Comparison of ENCODE assay signal across 23 mouse cellular contexts in genomic region chr5:24936451-24936850, GRCm38 (mm10).
"Had no signal": no experiment of that assay in that cellular context is flagged by ENCODE, and none has a peak within 500 bp of the region (broad histone marks: within the 10 kb centered on the region; RNA-seq: fewer than 3 reads in every experiment).

No protein-coding gene starts in this region.

- H3K4me2 ChIP-seq: limb, embryonic 13.5 days; lung, embryonic 14.5 days; midbrain, embryonic 12.5 days; midbrain, embryonic 15.5 days; neural tube, embryonic 12.5 days; neural tube, embryonic 15.5 days; stomach, embryonic 15.5 days had no signal

- H3K27me3 ChIP-seq: limb, embryonic 13.5 days; midbrain, embryonic 12.5 days; midbrain, embryonic 15.5 days; neural tube, embryonic 12.5 days; neural tube, embryonic 15.5 days; stomach, embryonic 15.5 days had no signal

- ATAC-seq: inflammation-experienced regulatory T-cells, adult 6 months; lung, postnatal 0 days; midbrain, embryonic 15.5 days had no signal

- H3K9me3 ChIP-seq: limb, embryonic 10.5 days; midbrain, embryonic 12.5 days; midbrain, embryonic 15.5 days; stomach, embryonic 15.5 days had no signal

- H3K4me1 ChIP-seq: limb, embryonic 13.5 days; midbrain, embryonic 12.5 days; midbrain, embryonic 15.5 days; neural tube, embryonic 12.5 days; neural tube, embryonic 15.5 days; stomach, embryonic 15.5 days had no signal

- H3K36me3 ChIP-seq: limb, embryonic 10.5 days; limb, embryonic 13.5 days; midbrain, embryonic 12.5 days; midbrain, embryonic 15.5 days; neural tube, embryonic 12.5 days; neural tube, embryonic 15.5 days; stomach, embryonic 15.5 days had no signal

- H3K9ac ChIP-seq: limb, embryonic 13.5 days; lung, embryonic 14.5 days; midbrain, embryonic 12.5 days; midbrain, embryonic 15.5 days; neural tube, embryonic 12.5 days; neural tube, embryonic 15.5 days; stomach, embryonic 15.5 days had no signal

- H3K27ac ChIP-seq: layer of hippocampus, adult 2 months; left cerebral cortex, adult 2 months; limb, embryonic 10.5 days; limb, embryonic 13.5 days; midbrain, embryonic 12.5 days; midbrain, embryonic 15.5 days; neural tube, embryonic 12.5 days; neural tube, embryonic 15.5 days; stomach, embryonic 15.5 days had no signal

- H3K4me3 ChIP-seq: layer of hippocampus, adult 2 months; left cerebral cortex, adult 2 months; limb, embryonic 10.5 days; limb, embryonic 13.5 days; midbrain, embryonic 12.5 days; midbrain, embryonic 15.5 days; neural tube, embryonic 12.5 days; neural tube, embryonic 15.5 days; stomach, embryonic 15.5 days had no signal

- DNase-seq: kidney, adult 18-20 months; kidney, adult 9 months; kidney, postnatal 14 days; kidney, postnatal 4 days; layer of hippocampus, adult 9-11 months; layer of hippocampus, postnatal 36 days; lung, embryonic 14.5 days; lung, postnatal 36 days; right cerebral cortex, adult 18-20 months; right cerebral cortex, postnatal 14 days; spleen, adult 18-20 months; thymus, postnatal 25 days had no signal
